Mouse (Mus musculus) forebrain, postnatal 0 days (tissue): ENCODE measurements around the gene Itprid2. TPM values are rescaled to one million over a fixed set of nuclear protein-coding genes. Genes with fewer than 3 reads are reported as not detected.
A peak's percentile ranks its signal among the peaks of the same experiment; 100 is the strongest.

Source experiments
- ATAC-seq: fragments of 200-750 bp; cut with Nextera tagmentation; 2 replicates; pipeline ENCODE4 v1.8.0; 2017; ENCODE audit warnings: mild to moderate bottlenecking, moderate library complexity
- DNase-seq: peaks from one replicate; pipeline ENCODE4 v3.0.0-alpha.2; 2015
- H3K27ac ChIP-seq: fragments of 300-500 bp; sonication (generic); 2 replicates; pipeline ENCODE4 v1.5.1; 2014; ENCODE audit warnings: low read depth, mild to moderate bottlenecking, antibody characterized with exemption, low read length, moderate library complexity, mixed read lengths
- H3K27me3 ChIP-seq: fragments of 300-500 bp; sonication (generic); 2 replicates; pipeline ENCODE4 v1.6.1; 2014; ENCODE audit warnings: mild to moderate bottlenecking, low read length, mixed read lengths; ENCODE audit not compliant: insufficient read depth
- H3K36me3 ChIP-seq: fragments of 300-500 bp; sonication (generic); 2 replicates; pipeline ENCODE4 v1.6.1; 2014; ENCODE audit warnings: mild to moderate bottlenecking, moderate library complexity; ENCODE audit not compliant: insufficient read depth
- H3K4me1 ChIP-seq: fragments of 300-500 bp; sonication (generic); 2 replicates; pipeline ENCODE4 v1.6.1; 2014; ENCODE audit warnings: antibody characterized with exemption; ENCODE audit not compliant: insufficient read depth
- H3K4me2 ChIP-seq: fragments of 300-500 bp; sonication (generic); 2 replicates; pipeline ENCODE4 v1.6.1; 2014; ENCODE audit warnings: low read depth, mild to moderate bottlenecking, moderate library complexity
- H3K4me3 ChIP-seq: fragments of 300-500 bp; sonication (generic); 2 replicates; pipeline ENCODE4 v1.5.1; 2014; ENCODE audit warnings: low read depth, low read length, mixed read lengths
- H3K9ac ChIP-seq: fragments of 300-500 bp; sonication (generic); 2 replicates; pipeline ENCODE4 v1.6.1; 2014; ENCODE audit warnings: mild to moderate bottlenecking
- H3K9me3 ChIP-seq: fragments of 300-500 bp; sonication (generic); 2 replicates; pipeline ENCODE4 v1.6.1; 2016; ENCODE audit warnings: low read length
- CTCF ChIP-seq: sonication (generic); IDR thresholded peaks from 2 replicates; pipeline ENCODE4 v1.5.1; 2016; ENCODE audit warnings: antibody characterized with exemption, control low read depth, low read depth
- WGBS: fragments of 180-500 bp; shearing (Covaris S2); extraction: QIAGEN DNeasy Blood & Tissue Kit; methylation state at CpG from one replicate; pipeline ENCODE4 v1.1.7; 2014; 5-methylcytosine and 5-hydroxymethylcytosine counted together
- polyA plus RNA-seq: library from polyadenylated mRNA; unstranded; fragments of >200 nt; fragmentation: Nextera tagmentation; extraction: Ambion mirVana; gene quantifications from 2 replicates; pipeline ENCODE4 v1.2.1, GENCODE M21; 2015
- total RNA-seq: library from RNA; depleted of rRNA; stranded (reverse); fragments of >200 nt; gene quantifications from 2 replicates; pipeline ENCODE4 v1.2.3, GENCODE M21; 2014

The Itprid2 gene
- total and polyA plus RNA-seq, 2 experiments from 2014 or later, result 3.7 to 9.7 TPM

DNA sequence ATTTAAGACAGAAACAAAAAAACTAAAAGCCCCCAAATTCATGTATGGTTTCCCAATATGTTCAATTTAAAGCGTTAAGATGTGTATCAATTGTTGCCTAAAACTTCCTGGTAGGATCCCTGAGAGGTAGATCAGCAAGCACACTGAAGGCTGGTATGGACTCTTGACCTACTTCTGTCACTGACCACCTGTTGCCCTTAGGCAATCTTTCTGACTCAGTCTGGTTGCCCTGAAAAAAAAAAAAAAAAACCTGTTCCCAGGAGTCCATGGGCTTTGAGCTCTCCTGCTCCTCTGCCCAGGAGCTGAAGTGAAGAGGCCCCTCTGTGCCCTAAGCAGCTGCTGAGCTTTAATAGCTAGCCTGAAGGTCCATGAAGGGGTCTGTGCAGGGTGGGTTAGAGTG is 7.5 kb upstream of the Itprid2 start:
- Histone ChIP-seq H3K9me3 (no peaks in the 10 kb centered on the region), H3K27me3 (no peaks in the 10 kb centered on the region), H3K9ac (no peak overlapping the region), H3K27ac (no peak overlapping the region), H3K4me2 (no peak overlapping the region), H3K4me1 (no peaks in the 10 kb centered on the region), H3K4me3 (no peak overlapping the region), H3K36me3 (no peaks in the 10 kb centered on the region)
- TF ChIP-seq CTCF, result no peak
- DNase-seq (no peak), ATAC-seq (no peak)
- 81% methylated on average over 1 of the region's 1 CpGs for WGBS

DNA sequence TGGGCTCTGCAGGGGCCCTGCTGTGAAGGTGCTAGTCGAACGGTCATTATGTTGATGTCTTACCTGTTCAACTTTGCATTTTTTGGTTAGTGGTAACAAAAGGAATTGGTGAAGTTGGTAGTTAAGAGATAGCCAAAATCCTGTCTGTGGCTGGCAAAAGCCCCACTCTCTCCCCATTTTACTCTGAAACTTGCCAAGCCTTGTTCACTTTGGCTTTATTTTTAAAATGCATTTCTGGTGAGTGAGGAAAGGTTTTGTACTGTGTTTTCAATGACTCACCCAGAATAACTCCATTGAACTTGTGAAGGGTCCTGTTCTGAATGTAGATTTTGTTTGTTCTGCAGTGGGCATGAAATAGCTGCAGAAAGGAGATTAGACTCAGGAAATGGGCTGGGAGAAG is 4.9 kb upstream of the Itprid2 start:
- Histone ChIP-seq H3K4me1 (peaks cover 3% of the 10 kb centered on the region; the same call in 1 of the 2 replicates), H3K27ac (no peak overlapping the region), H3K4me2 (no peak overlapping the region), H3K27me3 (no peaks in the 10 kb centered on the region), H3K4me3 (no peak overlapping the region), H3K9me3 (no peaks in the 10 kb centered on the region), H3K9ac (no peak overlapping the region), H3K36me3 (no peaks in the 10 kb centered on the region)
- ATAC-seq, result no peak
- WGBS, result 37% methylated on average over 2 of the region's 2 CpGs
- no peak for TF ChIP-seq CTCF
- no peak for DNase-seq

DNA sequence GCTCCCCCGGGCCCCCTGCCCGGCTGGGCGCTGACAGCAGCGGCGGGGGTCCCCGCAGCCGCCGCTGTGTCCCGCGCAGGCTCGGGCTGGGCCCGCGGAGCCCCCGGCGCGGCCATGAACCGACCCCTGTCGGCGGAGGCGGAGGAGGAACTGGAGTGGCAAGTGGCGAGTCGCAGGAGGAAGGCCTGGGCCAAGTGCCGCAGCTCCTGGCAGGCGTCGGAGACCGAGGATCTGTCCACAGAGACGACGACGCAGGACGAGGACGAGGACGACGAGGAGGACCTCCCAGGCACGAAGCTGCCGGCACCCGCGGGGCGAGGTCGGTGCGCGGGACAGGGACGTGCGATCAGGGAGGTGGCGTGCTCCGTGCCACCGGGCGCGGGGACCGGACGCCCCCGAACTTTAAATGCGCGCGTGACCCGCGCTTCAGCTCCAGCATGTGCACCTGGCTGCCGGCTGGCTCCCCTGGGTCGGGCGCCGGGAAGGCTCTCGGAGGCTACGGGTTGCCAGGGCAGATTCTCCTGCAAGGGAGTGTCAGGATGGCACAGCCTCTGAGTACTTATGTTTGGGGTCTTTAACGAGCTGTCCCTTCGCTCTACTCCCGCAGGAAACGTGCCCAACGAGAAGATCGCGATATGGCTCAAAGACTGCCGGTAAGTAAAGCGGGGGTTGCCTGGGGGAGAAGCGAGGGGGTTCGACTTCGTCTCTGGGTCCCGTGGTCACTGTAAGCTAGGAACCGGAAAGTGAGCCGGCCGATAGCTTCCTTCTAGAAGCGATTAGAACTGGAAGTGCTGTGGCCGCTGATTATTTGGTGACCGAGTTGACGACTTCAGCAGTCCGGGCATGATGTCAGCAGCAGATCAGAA is 507 bp downstream of the Itprid2 start:
- 2% methylated on average over 83 of the region's 83 CpGs for WGBS

GRCm38 (mm10) chr2:79638924-79639323 is 3.8 kb downstream of the Itprid2 start:
- peaks cover 11% of the 10 kb centered on the region for H3K36me3 ChIP-seq
- no peak overlapping the region for H3K9ac ChIP-seq
- TF ChIP-seq CTCF, result no peak
- ATAC-seq, result no peak
- no peak for DNase-seq
- no peaks in the 10 kb centered on the region for H3K27me3 ChIP-seq
- H3K27ac ChIP-seq, result no peak overlapping the region
- peaks cover 3% of the 10 kb centered on the region; the same call in 1 of the 2 replicates for H3K4me1 ChIP-seq
- no peaks in the 10 kb centered on the region for H3K9me3 ChIP-seq
- H3K4me2 ChIP-seq, result peak overlapping the region; percentile 14
- WGBS, result 59% methylated on average over 4 of the region's 4 CpGs
- H3K4me3 ChIP-seq, result no peak overlapping the region

More for the DNA sequence above, 507 bp downstream of the Itprid2 start:
- Histone ChIP-seq H3K27ac (peak overlapping the region; percentile 80), H3K9ac (peak overlapping the region; percentile 76), H3K4me3 (peak overlapping the region; percentile 81), H3K27me3 (no peaks in the 10 kb centered on the region), H3K4me2 (peak overlapping the region; percentile 88), H3K9me3 (no peaks in the 10 kb centered on the region), H3K4me1 (peaks cover 3% of the 10 kb centered on the region; the same call in 1 of the 2 replicates), H3K36me3 (no peaks in the 10 kb centered on the region)
- ATAC-seq, result peak; percentile 79
- peak; percentile 18; the same call in 1 of the 2 replicates for TF ChIP-seq CTCF
- DNase-seq, result peak; percentile 57

- Histone ChIP-seq H3K9me3 (no peaks in the 10 kb centered on the region), H3K27ac (no peak overlapping the region), H3K4me3 (no peak overlapping the region), H3K27me3 (no peaks in the 10 kb centered on the region), H3K4me2 (no peak overlapping the region), H3K9ac (no peak overlapping the region), H3K4me1 (no peaks in the 10 kb centered on the region), H3K36me3 (peaks cover 17% of the 10 kb centered on the region)
- WGBS, result 49% methylated on average over 4 of the region's 4 CpGs
- peak; percentile 69 for TF ChIP-seq CTCF
- DNase-seq (peak; percentile 67), ATAC-seq (0 out of 2 replicates have a peak, but pooled peaks have one; percentile 32)
Observed at GRCm38 (mm10) chr2:79646237-79646688, 11.1 kb downstream of the Itprid2 start.

DNA sequence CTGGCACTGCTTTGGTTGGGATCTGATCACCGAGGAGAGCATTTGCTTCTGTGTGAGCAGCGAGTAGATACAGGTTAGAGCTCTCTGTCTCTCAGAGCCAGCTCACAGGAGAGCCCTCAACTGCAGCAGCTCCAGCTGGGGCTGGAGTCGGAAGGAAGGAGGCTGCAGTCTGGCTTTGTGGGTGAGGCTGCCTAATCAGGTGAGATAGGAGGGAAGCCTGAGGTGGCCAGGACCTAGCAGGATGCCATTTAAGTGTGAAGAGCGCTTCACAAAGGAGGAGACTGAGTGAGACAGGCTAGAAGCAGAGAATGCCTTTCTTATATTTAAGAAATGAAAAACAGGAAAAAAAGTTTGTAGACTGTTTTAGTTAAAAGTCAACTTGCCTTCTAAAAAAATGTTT is 11.9 kb downstream of the Itprid2 start:
- ATAC-seq, result no peak
- Histone ChIP-seq H3K4me1 (no peaks in the 10 kb centered on the region), H3K9ac (no peak overlapping the region), H3K27ac (no peak overlapping the region), H3K9me3 (no peaks in the 10 kb centered on the region), H3K4me3 (no peak overlapping the region), H3K4me2 (no peak overlapping the region), H3K36me3 (peaks cover 16% of the 10 kb centered on the region), H3K27me3 (no peaks in the 10 kb centered on the region)
- DNase-seq, result no peak
- no peak for TF ChIP-seq CTCF
- WGBS, result 58% methylated on average over 4 of the region's 4 CpGs

GRCm38 (mm10) chr2:79647728-79648127 is 12.6 kb downstream of the Itprid2 start:
- H3K9ac ChIP-seq, result no peak overlapping the region
- H3K27ac ChIP-seq, result no peak overlapping the region
- DNase-seq (no peak), ATAC-seq (no peak)
- no peak for TF ChIP-seq CTCF
- no peak overlapping the region for H3K4me2 ChIP-seq
- no peaks in the 10 kb centered on the region for H3K9me3 ChIP-seq
- 54% methylated on average over 2 of the region's 2 CpGs for WGBS
- no peaks in the 10 kb centered on the region for H3K4me1 ChIP-seq
- H3K4me3 ChIP-seq, result no peak overlapping the region
- no peaks in the 10 kb centered on the region for H3K27me3 ChIP-seq
- peaks cover 12% of the 10 kb centered on the region for H3K36me3 ChIP-seq
